Mouse (Mus musculus) right cerebral cortex, postnatal 36 days (tissue): ENCODE results near the gene D930020B18Rik.

Experiments
- DNase-seq, 2 experiments: peaks; one replicate each; pipeline ENCODE4 v3.0.0; 2022; ENCODE audit warnings: low spot score in 2 of 2, mixed read lengths in 1 of 2

D930020B18Rik gene

GRCm38 (mm10) chr10:121639573-121639972 is 1.8 kb upstream of the D930020B18Rik start:
- no peak for DNase-seq

GRCm38 (mm10) chr10:121640150-121640930 is 1.0 kb upstream of the D930020B18Rik start:
- DNase-seq = no peak

GRCm38 (mm10) chr10:121640944-121641271 is 480 bp upstream of the D930020B18Rik start:
- no peak for DNase-seq

- DNase-seq = no peak
Measured at GRCm38 (mm10) chr10:121642054-121642947, 913 bp downstream of the D930020B18Rik start.

GRCm38 (mm10) chr10:121646294-121646693 is 4.9 kb downstream of the D930020B18Rik start:
- DNase-seq = no peak

- no peak for DNase-seq
Measured at GRCm38 (mm10) chr10:121653079-121653478, 11.7 kb downstream of the D930020B18Rik start.

GRCm38 (mm10) chr10:121655907-121656306 is 14.5 kb downstream of the D930020B18Rik start:
- no peak for DNase-seq

GRCm38 (mm10) chr10:121662711-121663110 is 21.3 kb downstream of the D930020B18Rik start:
- DNase-seq = no peak

GRCm38 (mm10) chr10:121663599-121663998 is 22.2 kb downstream of the D930020B18Rik start:
- DNase-seq = no peak

- no peak for DNase-seq
Measured at GRCm38 (mm10) chr10:121665631-121666145, 24.3 kb downstream of the D930020B18Rik start.

GRCm38 (mm10) chr10:121669103-121669502 is 27.7 kb downstream of the D930020B18Rik start:
- no peak for DNase-seq

- no peak for DNase-seq
Measured at GRCm38 (mm10) chr10:121677019-121677418, 35.6 kb downstream of the D930020B18Rik start.

GRCm38 (mm10) chr10:121680902-121681301 is 39.5 kb downstream of the D930020B18Rik start:
- no peak for DNase-seq

GRCm38 (mm10) chr10:121682539-121682938 is 41.2 kb downstream of the D930020B18Rik start:
- DNase-seq = no peak

GRCm38 (mm10) chr10:121686153-121686660 is 44.8 kb downstream of the D930020B18Rik start:
- DNase-seq = no peak

- DNase-seq = no peak
Measured at GRCm38 (mm10) chr10:121687511-121687910, 46.1 kb downstream of the D930020B18Rik start.

GRCm38 (mm10) chr10:121689591-121690314 is 48.4 kb downstream of the D930020B18Rik start:
- peak; percentile 43 to 47 for DNase-seq

GRCm38 (mm10) chr10:121692944-121693579 is 51.7 kb downstream of the D930020B18Rik start:
- no peak for DNase-seq

GRCm38 (mm10) chr10:121694567-121694966 is 53.2 kb downstream of the D930020B18Rik start:
- DNase-seq = no peak

GRCm38 (mm10) chr10:121701296-121702248 is 60.2 kb downstream of the D930020B18Rik start:
- DNase-seq = no peak
